Mouse (Mus musculus) adrenal gland, adult 18-20 months (tissue): ENCODE results near the gene Togaram1. TPM values are rescaled to one million over a fixed set of nuclear protein-coding genes. Genes with fewer than 3 reads are reported as not detected.

Experiments
- DNase-seq, 2 experiments: peaks; one replicate each; pipeline ENCODE4 v3.0.0; 2021 to 2022; ENCODE audit warnings: low spot score in 2 of 2
- long read RNA-seq, 2 experiments: library from polyadenylated mRNA; stranded (forward); transcript quantifications; one replicate each; pipeline ENCODE4 v2.0.0; 2021
- total RNA-seq, 2 experiments: library from RNA; stranded (reverse); gene quantifications; 1 replicate in 1 of 2; 2 replicates in 1 of 2; pipeline ENCODE4 v1.2.3; 2021

The Togaram1 gene
- 10 to 100 TPM; 28.6 to 39.0 TPM for total RNA-seq
- long read RNA-seq, experiment 1, full-length matches to known transcripts = 2 of 3 reads
- long read RNA-seq, experiment 1, partial matches to known transcripts = 1 of 3 reads
- long read RNA-seq, experiment 1, other reads (novel, unspliced or antisense) = 0 of 3 reads
- long read RNA-seq, experiment 2, full-length matches to known transcripts = 3 of 13 reads
- long read RNA-seq, experiment 2, partial matches to known transcripts = 9 of 13 reads
- long read RNA-seq, experiment 2, other reads (novel, unspliced or antisense) = 1 of 13 reads

DNA sequence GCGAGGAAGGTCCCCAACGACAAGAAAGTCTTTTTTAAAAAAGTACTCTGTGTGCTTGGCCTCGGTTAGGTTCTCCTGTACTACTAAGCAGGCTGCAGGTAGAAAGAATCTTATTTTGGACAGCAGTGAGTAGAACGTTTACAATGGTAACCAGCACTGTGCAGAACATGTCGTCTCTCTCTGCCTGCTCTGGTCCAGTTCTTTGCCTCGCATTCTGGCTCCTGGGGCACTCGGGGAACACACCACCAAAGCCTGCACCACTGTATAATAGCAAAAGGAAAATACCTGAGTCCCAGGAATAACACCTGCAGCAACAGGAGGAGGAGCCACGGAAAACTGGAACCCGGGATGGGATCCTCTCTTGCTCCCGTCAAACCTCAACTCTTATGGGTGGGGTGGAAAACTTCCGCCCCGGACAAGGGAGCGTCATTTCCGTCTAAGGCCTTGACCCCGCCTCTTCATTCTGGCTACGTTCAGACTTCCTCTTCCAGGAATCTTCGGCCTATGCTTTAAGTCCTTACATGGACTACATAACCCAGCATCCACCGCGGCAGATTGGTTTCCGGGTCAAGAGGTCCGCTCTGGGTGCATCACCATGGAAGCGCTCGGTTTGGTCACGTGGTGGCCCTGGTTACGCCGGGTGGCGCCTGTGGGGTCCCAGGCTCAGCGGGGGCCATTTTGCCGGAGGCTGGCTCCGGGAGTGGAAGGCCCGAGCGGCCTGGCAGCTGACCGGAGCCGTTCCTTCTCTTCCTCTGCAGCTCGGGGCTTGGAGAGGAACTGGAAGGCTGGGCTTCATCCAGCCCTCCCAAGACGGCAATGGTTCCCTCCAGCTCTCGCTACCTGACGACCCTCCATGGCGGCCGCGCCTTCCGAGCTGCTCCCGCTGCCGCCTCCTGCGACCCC is at the start of gene Togaram1, which contains the start of gene Klhl28:
Togaram1 (plus strand) TSS at position 681 of the 903 bp plus-strand sequence.
Klhl28 (minus strand) TSS at position 411 of the 903 bp plus-strand sequence.
- peak; percentile 94 for DNase-seq

DNA sequence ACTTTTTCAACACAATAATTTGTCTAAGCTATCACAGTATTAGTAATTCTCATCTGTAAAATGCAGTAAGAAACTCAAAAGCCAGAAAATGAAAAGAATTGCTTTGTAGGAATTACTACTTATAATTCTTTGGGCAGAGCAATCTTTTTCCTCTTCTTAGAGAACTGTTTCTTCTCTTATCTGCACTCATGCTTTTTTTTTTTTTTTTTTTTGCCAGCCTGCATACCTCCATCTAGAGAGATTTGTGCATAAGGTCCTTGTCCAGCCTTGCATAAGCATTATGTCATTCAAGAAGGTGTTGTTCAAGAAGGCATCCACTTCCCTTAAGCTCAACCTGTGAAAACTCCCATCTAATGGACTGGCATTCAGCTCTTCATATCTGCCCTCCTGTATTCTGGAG is 48.9 kb upstream of the Togaram1 start:
- DNase-seq = no peak

DNA sequence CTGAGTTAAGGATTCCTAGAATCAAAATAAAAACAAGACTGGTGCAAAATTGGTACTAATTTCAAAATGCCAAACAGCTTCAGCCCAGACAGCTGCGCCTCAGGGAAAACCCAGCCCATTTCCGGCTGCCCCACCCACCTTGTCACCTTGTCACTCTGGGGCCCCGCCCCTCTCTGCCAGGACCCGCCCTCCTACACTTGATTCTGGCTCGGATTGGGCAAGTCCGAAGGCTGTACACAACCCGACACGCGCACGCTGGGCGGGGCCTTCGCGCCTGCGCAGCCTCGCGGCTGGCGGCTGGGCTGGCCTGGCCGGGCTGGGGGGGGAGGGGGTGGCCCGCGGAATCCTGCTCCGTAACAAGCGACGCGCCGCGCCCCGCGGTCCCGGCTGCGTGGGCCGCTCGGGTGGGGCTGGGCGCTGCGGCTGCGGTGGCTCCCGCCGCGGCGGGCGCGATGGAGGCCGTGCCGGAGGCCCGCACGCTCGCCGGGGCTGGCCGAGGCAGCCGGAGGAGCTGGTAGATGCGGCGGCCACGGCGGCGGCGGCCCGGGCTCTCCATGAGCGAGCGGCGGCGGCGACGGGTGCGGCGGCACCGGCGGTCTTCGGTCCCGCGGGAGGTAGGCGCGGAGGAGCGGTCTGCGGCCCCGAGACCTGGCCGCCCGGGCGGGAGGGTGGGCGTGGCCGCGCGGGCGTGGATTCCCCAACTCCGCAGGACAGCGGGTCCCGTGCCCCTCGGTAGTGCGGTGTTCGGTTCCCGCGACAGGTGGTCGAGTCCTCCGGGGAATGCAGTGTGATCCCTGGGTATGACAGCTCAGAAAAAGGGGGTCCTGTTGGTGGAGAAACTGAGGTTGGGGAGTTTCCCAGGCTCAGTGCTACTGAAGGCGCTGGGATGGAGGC is 47.8 kb upstream of the Togaram1 start, which contains the start of gene Gm527:
Gm527 (plus strand) TSS at position 329 of the 894 bp plus-strand sequence.
- peak; percentile 92 to 94 for DNase-seq

DNA sequence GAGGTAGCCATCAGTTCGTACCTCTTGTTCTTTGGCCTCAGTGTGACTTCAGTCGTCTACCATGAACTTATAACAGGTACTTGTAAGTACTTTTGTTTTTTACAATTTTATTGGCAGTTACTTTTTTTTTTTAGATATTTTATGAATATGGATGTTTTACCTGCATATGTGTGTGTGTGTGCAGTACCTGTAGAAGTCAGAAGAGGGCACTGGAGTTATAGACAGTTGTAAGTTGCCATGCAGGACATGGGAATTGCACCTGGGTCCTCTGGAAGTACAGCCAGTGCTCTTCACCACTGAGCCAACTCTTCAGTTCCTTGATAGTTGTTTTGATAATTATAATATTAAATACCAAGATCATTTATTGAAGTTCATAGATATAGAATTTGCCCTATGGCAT is 28.1 kb upstream of the Togaram1 start:
- no peak for DNase-seq

DNA sequence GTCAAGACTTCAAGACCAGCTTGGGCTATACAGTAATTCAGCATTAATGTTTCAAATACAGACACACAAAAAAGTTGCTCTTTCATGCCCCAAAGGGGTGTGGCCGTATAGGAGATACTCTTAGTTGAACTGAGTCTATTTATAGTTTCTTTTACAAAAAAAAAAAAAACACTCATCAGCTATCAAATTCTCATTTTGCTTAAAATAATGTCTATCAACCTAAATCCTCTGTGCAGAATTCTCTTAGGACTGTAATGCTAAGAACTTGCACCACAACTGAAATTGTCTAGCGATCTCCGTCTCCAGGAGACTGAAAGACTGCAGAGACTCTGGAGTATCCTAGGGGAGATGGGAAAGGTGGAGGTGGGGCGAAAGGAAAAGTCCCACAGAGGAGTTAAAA is 1.0 kb upstream of the Togaram1 start:
- no peak for DNase-seq

DNA sequence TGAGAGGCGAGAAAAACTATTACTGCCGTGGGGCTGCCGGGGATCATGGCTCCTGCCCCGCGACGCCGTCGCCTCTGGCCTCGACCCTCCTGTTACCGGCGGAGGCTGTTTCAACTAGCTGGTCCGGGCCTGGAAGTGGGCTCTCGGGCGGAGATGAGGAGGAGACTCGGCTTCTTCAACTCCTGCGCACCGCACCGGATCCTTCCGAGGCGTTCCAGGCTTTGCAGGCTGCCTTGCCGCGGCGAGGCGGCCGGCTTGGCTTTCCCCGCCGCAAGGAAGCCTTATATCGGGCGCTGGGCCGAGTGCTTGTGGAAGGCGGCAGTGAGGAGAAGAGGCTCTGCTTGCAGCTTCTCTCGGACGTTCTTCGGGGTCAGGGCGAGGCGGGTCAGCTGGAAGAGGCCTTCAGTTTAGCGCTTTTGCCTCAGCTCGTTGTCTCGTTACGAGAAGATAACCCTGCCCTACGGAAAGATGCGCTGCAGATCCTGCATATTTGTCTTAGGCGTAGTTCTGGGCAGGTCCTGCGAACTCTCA is 562 bp downstream of the Togaram1 start:
- peak; percentile 49 for DNase-seq

DNA sequence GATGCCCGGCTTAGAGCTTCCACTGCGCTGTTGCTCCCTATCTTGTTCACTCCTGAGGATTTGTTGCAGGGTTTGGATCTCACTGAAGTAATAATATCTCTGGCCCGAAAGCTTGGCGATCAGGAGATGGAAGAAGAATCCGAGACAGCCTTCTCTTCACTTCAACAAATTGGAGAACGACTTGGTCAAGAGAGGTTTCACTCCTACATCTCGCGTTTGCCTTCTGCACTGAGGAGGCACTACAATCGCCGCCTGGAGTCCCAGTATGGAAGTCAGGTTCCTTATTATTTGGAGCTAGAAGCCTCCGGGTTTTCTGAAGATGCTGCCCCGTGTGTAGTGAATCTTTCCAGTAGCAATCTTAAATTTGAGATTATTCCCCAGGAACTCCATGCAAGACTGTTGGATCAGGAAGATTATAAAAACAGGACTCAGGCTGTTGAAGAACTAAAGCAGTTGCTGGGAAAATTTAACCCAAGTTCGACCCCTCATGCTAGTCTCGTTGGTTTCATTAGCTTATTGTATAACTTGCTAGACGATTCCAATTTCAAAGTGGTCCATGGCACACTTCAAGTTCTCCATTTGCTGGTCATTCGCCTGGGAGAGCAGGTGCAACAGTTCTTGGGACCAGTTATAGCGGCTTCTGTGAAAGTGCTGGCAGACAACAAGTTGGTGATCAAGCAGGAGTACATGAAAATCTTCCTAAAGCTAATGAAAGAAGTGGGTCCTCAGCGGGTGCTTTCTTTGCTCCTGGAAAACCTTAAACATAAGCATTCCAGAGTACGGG is 1.2 kb downstream of the Togaram1 start:
- peak in 1 of 2 experiments; percentile 14 for DNase-seq

DNA sequence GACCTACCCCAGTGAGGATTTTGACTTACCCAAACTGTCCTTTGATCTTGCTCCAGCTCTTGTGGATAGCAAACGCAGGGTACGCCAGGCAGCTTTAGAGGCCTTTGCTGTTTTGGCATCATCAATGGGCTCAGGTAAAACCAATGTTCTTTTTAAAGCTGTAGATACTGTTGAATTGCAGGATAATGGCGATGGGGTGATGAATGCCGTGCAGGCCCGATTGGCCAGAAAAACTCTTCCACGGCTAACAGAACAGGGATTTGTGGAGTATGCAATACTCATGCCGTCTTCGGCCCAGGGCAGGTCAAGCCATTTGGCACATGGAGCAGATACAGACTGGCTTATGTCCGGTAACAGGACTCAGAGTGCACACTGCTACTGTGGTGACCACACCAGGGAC is 1.9 kb downstream of the Togaram1 start:
- DNase-seq = peak in 1 of 2 experiments; percentile 18

DNA sequence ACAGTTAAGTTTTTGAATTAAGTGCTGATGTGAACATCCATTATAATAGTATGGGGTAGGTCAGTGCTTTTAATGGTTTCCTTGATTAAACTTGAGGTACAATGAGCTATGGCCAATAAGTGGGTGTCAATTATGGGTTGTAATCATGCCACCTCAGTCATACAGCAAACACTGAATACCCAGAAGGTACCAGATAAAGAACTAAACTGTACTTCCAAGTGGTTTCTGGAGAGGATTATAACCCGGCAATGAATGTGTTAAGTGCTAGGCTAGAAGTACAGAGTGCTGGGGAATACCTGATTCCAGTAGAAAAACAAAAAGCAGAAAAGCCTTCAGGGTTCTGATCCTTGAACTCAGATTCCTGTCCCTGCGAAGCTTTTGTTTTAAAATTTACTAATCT is 2.5 kb downstream of the Togaram1 start:
- no peak for DNase-seq

DNA sequence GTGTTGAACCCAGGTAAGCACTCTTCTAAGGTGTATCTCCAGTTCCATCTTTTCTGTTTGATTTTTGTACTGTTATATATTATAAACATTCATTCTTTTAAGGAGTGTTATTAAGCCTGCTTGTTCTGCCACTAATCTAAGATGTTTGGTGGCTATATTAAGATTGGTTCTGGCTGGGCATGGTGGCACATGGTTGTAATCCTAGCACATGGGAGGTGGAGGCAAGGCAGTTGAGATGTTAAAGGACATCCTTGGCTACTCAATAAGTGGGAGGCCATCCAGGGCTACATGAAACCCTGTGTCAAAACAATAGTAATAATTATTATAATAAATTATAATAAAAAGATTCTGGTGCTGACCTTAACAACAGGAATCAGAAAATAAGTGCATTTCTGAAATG is 5.8 kb downstream of the Togaram1 start:
- no peak for DNase-seq

DNA sequence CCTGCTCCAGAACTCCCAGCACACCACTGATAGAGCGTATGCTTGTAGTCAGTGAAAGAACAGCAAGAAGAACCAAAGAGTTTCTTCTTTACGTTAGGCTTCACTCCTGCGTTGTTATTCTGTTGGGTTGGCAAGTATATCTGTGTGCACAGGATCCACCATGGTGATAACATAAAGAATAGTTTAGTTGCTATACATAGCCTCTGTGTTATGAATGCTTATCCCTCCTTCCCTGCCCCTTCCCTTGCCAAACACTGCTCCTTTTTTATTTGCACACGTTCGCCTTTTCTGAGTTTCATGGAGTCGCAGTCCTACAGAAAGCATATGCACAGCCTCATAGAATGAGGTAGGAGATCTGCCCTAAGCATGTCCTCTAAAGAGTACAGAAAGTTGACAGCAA is 6.5 kb downstream of the Togaram1 start:
- DNase-seq = no peak

DNA sequence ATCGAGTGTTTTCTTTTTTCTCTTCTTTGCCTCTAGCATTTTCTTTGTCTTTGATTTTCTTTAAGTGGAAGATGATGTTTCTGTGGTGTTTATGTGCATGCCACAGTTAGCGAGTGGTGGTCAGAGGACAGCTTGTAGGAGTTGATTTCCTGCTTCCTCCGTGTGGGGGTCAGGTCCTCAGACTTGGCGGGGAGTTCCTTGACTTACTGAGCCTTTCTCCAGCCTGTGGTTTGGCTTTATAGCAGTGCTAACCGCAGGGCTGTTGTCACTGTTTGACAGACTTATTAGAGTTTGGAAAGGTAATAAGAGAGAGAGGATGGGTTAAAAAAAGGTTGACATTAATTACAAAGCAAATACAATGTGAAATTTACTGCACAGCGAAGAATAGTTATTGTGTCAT is 10.0 kb downstream of the Togaram1 start:
- no peak for DNase-seq

DNA sequence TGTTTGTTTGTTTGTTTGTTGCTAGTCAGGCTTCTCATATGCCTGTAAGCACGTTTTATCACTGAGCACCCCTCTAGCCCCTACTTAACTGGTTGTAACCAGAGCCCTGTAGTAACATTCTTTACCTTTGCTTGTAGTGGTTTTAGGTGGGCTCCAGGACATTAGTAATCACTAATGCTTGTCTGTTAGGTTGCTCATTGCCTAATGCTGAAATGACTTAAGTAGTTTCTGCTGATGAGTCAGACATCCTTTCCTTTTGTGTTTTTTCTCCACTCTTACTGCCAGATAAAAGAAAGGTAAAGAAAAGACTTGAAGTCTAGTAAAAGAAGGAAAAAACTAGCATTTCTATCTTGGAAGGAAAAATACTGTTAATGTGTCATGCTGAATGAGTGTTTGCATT is 10.6 kb downstream of the Togaram1 start:
- DNase-seq = no peak

DNA sequence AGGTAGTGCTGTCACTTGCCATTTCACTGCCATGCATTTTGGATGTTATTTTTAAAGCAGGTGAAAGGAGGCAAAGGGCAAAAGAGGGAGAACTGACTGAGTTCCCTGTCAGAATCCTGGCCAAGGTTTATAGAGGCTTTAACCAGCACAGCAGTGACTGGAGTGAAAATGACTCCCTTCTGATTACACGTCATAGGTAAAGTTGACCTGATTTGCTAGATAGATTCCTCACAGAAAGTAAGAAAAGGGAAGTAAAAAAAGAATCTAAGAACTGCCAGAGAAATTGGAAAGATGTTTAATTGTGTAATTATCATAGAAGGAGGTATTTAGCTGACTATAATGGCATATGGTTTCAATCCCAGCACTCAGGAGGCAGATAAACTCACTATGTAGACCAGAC is 11.9 kb downstream of the Togaram1 start:
- DNase-seq = no peak

DNA sequence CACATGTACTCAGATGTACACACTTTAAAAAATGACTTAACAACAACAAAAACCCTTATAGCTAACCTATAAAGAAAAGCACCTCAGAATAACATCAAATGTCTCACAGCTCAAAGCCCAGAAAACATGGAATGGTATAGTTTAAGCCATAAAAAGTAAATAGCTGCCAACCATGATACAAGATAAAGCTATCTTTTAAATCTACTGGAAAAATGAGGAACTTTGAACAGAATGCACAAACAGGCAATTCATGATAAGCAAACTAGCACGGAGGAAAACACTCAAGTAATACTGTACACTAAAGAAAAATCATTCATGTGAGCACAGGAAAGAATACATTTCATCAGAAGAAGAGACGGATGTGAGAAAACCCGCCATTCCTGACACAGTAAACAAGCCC is 42.1 kb downstream of the Togaram1 start:
- no peak for DNase-seq

DNA sequence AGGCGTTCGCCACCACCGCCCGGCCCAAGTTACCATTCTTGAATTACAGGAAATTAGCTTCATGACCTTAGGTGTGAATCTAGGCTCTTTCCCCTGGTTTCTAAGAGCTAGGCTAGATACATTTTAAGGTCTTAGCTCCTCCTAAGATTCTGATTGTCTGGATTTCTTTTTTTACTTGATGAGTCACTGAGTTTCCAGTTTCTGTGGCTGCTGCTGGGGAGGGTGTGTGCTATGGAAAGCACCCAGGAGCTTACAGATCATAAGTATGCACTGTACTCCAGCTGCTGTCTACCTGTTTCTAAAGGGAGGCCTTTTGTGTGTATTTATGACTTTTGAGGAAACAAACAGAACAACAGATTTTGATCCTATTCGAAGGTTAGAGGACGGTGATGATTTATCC is 57.2 kb downstream of the Togaram1 start:
- no peak for DNase-seq

DNA sequence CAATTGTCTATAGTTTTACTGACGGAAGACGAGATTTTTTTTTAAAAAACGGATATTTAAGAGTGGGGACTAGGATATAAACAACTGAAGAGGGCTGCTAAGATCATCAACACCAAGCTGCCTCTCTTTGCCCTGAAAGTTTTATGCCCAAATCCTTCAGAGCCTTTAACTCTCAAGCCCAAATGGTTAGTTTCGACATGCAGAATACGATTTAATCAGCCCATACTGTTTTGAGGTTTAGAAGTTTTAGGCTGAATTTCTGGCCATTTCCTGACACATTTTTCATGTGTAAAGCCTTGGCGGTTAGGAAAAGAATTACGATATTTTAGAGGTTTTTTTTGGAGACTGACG is 70.2 kb downstream of the Togaram1 start:
- no peak for DNase-seq

DNA sequence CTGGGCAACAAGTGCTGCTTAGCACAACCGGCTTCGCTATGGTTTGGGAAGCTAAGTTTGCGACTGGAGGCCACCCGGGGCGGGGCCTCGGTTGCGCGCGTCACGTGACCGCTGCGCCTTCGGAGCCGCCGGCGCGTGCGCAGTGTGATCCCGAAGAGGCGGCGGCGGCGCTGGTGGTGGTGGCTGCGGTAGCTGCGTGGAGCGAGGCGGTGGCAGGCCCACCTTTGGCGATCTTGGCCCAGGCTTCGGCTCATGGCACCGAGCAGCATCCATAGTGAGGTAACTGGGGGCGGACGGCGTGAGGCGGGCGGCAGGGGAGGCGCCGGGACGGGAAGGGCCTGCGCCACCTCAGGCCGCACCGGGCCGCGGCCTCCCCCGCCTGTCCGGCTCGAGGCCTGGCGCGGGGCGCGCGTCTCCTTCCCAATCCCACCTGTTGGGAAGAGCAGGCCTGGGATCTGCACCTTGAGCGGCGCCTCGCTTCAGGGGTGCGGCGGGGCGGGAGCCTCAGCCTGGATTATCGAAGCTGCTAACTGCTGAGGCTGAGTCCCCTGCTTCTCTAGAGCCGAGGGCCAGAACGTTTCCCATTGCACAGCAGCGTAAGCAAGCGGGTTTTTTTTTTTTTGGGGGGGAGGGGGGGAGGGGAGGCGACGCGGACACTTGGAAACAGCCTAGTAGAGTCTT is 70.7 kb downstream of the Togaram1 start, which contains the start of gene Prpf39:
Prpf39 (plus strand) TSS at position 144 of the 681 bp plus-strand sequence.
- DNase-seq = peak; percentile 94

DNA sequence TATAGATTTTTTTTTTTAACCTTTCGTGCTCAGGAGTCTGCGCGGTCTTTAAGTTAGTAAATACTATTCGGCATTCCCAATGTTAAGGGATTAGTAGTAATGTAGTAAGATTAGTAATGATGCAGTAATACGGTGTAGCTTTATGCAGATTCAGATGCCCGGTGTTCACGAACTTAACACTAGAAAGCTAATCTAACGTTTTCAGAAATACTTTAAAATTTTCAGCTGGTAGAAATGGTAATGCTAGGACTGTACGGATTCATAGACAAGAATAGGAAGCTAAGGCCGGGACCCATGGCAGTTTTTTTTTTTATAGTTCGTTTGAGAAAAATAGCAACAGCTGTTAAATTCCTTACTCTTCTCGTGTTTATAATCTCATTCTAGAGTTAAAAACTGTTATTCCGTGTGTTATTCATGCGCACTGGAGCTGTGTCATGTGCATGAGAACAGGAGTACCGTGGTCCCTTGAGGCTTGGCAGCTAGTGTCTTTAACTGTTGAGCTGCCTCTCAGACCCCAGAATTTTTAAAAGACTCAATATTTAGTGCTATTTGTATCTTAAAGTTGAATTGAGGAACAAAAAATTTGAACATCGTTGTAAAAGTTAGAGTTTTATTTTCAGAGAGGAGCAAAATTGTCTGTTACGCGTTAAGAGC is 71.4 kb downstream of the Togaram1 start:
- DNase-seq = no peak
